Mouse (Mus musculus): ENCODE results near the gene Wdr45.

DNA sequence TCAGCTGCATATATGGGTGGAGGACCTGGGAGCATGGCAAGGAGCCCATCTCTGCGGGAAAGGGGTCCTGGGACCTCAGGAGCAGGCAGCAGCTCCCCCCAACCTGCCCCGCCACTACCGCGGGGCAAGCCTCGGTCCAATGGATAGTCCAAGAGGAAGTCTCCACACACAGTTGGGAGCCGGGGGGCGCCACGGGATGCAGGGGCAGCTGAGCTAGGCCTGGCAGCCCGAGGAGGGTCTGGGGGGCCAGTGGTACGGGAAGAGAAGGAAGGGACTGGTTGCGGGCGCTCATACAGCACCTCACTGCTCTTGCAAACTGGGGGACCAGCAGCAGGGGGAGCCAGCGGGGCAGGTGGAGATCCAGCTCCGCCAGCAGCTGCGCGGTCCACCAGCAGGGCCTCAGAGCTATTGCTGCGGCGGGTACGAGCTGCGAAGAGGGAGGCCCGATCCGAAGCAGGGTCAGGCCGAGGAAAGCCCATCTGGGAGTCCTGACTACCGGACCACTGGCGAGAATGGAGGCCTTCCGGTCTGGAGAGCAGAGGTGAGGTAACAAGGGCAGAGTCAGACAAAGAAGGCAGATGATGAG, 19.5 kb downstream of the Wdr45 start:
- TF ChIP-seq ZNF384 (IDR thresholded peaks at IDR 0.05; ENCODE audit: low read depth, low read length): no peak
- no peak for TF ChIP-seq ZC3H11A (IDR thresholded peaks at IDR 0.05; ENCODE audit: borderline replicate concordance, low read depth, low read length)
- TF ChIP-seq MAFK (IDR thresholded peaks at IDR 0.05; ENCODE audit: insufficient read depth, low read depth, low read length): no peak
- no peak for TF ChIP-seq CHD2 (IDR thresholded peaks at IDR 0.05; ENCODE audit: low read depth, low read length)

All from ES-E14 (cell line).